Mouse (Mus musculus) kidney, adult 2 months (tissue): ENCODE results near the gene Arpc5.

ENCODE experiments used
- CTCF ChIP-seq: fragments of 200-500 bp; conservative IDR thresholded peaks from 2 replicates; pipeline ENCODE4 v1.5.1; 2011; ENCODE audit warnings: low read depth, mild to moderate bottlenecking, control low read depth, low read length, moderate library complexity, mixed read lengths; ENCODE audit not compliant: insufficient read depth, insufficient read length
- POLR2A ChIP-seq: fragments of 200-500 bp; IDR thresholded peaks from one replicate; pipeline ENCODE4 v1.6.1; 2011; ENCODE audit warnings: low read depth, low read length, control low read depth

DNA sequence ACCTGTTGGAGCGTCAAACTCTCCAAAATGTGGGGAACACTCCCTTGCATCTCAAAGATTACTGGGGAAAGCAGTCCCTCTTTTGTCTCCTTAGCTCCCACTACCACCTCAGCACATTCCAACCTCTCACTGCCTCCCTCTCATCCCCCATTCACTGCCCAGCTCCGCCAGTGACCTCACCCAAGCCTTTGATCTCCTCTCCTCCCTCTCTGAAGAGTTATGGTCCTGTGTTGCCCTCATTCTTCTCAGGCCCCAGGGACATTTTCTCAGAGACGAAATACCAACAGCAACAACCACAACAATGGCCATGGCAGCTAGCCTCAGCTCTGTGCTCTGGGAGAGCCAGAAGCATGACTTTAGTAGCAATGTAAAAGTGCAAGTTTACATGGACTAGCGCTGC is 24.9 kb downstream of the Arpc5 start:
- no peak for TF ChIP-seq CTCF
- TF ChIP-seq POLR2A = no peak
